Mouse (Mus musculus) adipocyte (in vitro differentiated cells): Measurements from ENCODE around the gene Hspbp1.

Experiments
- DNase-seq: peaks from one replicate; pipeline ENCODE4 v3.0.0-alpha.2; 2016; ENCODE audit warnings: low spot score

The Hspbp1 gene

GRCm38 (mm10) chr7:4684632-4685417 lies at the start of gene Hspbp1:
Gene Hspbp1 (minus strand): TSS chr7:4685068.
- DNase-seq, result peak; percentile 95

- peak; percentile 65 for DNase-seq
These were observed 48.1 kb upstream of the Hspbp1 start for GRCm38 (mm10) chr7:4732968-4733392.

GRCm38 (mm10) chr7:4731090-4731489 lies 46.2 kb upstream of the Hspbp1 start:
- DNase-seq, result no peak

DNA sequence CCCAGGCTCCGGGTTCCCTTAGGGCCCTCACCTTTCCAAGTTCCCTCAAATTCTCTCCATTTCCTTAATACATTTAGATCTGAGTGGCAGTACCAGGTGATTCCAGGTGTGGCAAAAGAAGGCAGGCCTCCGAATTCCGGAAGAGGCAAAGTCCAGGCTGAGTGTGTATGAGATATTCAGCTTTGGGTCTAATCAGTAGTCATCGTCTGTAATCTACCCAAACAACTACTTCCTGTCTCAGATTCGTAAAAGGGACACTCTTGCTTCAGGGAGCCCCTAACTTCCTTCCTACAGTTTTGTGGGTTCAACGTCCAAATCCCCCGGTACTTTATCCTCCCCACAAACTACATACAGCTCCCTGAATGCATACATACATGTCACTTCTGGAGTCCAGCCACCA lies 40.3 kb upstream of the Hspbp1 start, which contains the start of gene Tmem150b:
Tmem150b (minus strand) TSS at position 81 of the 400 bp plus-strand sequence.
- no peak for DNase-seq

- DNase-seq, result no peak
These were observed 39.5 kb upstream of the Hspbp1 start for GRCm38 (mm10) chr7:4724359-4724758.

DNA sequence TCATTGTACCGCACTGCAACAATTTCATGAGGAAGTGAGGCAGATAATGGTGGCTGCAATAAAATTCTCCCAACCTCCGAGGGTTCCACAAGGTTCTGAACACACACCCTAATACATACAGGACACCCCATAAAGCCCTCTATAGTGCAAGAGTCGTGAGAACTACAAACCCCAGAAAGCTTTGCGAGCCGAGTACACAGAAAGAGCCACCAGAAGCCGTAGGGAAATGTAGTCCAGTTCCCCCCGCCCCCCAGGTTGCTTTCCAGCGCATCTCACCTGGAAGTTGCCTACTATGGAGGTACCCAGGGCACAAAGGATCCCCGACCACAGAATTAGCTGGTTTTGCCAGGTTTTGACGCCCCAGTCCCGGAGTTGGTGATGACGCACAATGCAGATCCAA lies 38.6 kb upstream of the Hspbp1 start:
- no peak for DNase-seq

- no peak for DNase-seq
These were observed 34.4 kb upstream of the Hspbp1 start for GRCm38 (mm10) chr7:4719276-4719675.

GRCm38 (mm10) chr7:4716955-4717354 lies 32.1 kb upstream of the Hspbp1 start:
- DNase-seq, result no peak

DNA sequence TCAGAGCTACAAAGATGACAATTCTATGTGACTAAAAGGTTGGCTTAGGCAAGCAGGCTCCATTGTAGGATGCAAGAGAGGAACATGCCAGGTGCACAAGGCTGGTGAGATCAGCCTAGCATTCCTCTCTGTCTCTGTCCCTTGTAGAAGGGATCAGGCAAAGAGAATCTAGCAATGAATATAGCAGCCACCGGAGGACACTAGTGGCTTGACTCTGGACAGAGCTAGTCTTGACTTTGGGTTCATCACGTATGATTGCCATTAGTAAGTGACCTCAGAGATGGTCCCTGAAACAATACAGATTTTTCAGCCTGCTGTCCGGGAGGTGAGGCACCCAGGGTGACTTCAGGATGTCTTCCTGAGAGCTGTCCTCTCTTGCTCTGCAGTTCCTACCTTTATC lies 27.7 kb upstream of the Hspbp1 start:
- DNase-seq, result peak; percentile 32

DNA sequence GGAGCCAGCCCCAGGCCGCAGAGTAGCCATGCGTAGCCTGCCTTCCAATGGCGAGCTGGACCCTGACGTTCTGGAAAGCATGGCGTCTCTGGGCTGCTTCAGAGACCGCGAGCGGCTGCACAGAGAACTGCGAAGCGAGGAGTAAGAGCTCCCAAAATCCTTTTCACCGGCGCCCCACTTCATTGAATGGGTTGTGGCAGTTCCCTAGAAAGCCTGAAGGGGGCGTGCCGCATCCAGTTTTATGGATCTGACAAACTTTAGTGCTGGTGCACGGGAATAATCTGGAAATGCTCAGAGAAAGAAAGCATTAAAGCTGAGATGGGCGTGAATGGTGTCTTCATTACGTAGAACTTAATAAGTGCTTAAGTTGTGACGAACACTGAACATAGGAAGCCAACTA lies 20.2 kb upstream of the Hspbp1 start:
- DNase-seq, result no peak

DNA sequence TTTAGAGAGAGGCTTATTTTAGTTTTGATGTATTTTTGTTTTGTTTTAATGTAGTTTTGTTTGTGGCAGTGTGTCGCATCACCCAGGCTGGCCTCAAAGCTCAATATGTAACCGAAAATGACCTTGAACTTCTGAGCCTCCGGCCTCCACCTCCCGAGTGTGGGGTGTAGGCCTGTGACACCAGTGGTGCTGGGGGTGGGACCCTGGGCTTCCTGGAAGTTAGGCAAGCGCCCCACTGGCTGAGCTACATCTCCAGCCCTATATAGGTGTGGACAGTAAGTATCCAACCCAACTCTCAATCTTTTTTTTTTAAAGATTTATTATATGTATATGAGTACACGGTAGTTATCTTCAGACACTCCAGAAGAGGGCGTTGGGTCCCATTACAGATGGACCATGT lies 18.3 kb upstream of the Hspbp1 start:
- no peak for DNase-seq

GRCm38 (mm10) chr7:4702334-4702733 lies 17.5 kb upstream of the Hspbp1 start:
- DNase-seq, result no peak

GRCm38 (mm10) chr7:4693004-4693403 lies 8.1 kb upstream of the Hspbp1 start:
- no peak for DNase-seq

DNA sequence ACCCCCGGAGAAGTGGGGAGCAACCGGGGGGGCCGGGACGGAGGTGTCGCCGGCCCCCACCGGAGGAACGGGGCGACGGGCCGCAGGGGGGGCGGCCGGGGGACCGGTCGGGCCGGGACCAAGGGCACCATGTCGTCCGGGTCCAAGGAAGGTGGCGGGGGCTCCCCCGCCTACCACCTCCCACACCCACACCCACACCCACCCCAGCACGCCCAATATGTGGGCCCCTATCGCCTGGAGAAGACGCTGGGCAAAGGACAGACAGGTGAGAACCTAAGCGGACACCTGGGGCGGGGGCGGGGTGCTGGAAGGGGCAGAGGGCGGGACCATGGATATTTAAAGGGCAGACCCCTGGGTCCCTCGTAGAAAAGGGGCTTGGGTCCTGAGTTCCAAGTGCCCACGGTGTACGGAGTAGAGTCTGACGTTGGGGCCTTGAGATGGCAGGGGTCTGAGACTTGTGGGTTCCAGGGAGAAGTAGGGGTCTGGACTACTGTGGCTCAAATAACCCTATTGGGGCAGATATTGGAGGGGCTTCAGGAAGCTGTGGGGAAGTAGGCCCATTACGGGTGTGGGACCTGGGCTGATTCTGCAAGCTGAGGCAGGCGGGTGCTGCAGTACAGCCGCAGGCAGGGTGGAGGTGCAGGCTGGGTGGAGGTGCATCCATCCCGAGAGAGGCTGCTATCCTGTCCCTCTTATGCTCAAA lies 6.2 kb upstream of the Hspbp1 start:
- no peak for DNase-seq

GRCm38 (mm10) chr7:4690387-4690786 lies 5.5 kb upstream of the Hspbp1 start, which contains the start of gene Brsk1:
Gene Brsk1 (plus strand): TSS chr7:4690604.
- no peak for DNase-seq

- no peak for DNase-seq
These were observed 665 bp downstream of the Hspbp1 start for GRCm38 (mm10) chr7:4684203-4684602.

DNA sequence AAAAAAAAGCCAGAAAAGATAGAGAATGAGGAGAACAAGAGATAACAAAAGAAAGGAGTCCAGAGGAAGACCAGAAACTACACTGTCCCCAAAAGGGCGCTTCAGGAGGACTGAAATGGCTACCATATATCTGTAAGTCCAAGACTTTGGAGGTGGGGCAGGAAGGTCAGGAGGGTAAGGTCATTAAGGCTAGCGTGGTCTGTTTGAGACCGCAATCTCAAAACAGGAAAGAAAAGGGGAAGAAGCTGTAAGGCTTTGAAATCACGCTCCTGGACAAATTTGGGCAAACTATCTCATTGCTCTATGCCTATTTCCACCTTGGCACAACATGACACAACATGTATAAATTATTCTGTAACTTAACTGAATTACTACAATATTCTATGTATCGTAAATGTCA lies 1.6 kb downstream of the Hspbp1 start:
- DNase-seq, result no peak

DNA sequence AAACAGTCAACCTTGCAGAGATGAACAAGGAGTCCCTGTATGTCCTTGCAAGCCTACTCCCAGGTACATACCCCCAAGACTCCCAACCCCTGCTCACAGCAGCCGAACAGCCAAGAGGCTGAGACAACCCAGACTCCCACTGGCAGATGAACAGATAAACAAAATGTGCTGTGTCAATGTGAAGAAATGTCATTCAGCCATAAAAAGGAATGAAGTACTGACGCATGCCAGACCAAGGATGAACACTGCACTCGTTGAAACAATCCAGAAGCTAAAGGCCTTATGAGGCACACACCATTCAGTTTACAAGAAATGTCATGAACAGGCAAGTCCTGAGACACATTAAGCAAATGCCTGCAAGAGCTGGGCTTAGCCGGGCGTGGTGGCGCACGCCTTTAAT lies 9.7 kb downstream of the Hspbp1 start:
- no peak for DNase-seq

DNA sequence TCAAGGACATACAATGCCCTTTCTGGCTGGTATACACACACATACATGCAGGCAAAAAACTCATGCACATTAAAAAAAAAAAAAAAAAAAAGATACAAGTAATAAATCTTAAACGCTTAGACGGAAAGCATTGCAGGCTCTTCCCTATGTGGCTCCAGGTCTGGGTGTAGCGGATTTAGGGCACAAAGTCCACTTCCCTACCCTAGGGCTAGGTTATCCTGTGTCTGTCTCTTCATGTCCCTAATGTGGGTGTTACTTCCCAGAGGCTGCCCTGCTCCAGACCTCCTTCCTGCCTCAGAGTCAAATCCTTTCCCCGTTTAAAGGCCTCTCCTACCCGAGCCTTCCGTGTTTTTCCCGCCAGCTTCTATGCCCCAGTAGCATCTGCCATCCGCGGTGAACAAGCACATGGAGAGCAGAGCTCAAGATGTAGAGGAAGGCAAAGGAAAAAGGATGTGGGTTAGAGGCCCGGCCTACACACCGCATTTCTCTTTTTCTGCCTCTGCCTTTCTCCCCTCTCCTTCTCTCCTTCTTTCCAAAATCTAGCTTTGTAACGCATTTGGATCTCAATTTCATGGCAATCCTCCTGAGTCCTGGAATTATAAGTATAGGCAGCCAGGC lies 10.6 kb downstream of the Hspbp1 start:
- no peak for DNase-seq

GRCm38 (mm10) chr7:4671956-4672355 lies 12.9 kb downstream of the Hspbp1 start:
- peak; percentile 59 for DNase-seq

- no peak for DNase-seq
These were observed 14.1 kb downstream of the Hspbp1 start for GRCm38 (mm10) chr7:4670655-4671255.

DNA sequence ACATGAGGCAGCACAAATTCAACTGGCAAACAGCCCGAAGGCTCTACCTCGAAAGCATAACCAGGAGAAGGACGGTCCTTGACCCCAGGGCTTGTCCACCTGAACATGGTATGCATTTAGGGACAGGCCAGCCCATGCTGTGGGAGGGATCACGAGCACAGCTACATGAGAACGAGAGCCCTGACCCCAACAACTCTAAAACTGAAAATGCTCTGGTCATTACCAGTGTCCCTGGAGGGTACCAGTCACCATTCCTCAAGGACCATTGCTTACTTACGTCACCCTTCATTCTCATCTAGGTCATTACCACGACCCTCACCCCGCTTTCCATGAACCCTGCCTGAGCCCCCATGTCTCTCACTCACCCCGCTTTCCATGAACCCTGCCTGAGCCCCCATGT lies 15.7 kb downstream of the Hspbp1 start:
- no peak for DNase-seq

DNA sequence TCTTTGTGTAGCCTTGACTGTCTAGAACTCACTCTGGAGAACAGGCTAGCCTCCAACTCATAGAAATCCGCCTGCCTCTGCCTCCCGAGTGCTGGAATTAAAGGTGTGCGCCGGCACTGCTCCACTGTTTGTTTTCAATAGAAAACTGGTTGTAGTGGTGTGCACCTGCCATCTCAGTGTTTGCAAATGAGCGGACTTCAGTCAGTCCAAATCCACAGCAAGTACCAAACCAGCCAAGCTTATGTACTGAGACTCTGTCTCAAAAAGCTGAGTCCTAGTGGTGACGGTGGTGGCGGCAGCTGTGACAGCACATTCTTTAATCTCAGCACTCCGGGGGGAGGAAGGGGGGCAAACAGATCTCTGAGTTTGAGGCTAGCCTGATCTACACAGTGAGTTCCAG lies 16.4 kb downstream of the Hspbp1 start:
- no peak for DNase-seq
